Mouse (Mus musculus) liver, embryonic 11.5 days (tissue): ENCODE measurements around the gene Mad1l1. TPM values are rescaled to one million over a fixed set of nuclear protein-coding genes. Genes with fewer than 3 reads are reported as not detected.

Experiments used
- ATAC-seq: fragments of 200-750 bp; cut with Nextera tagmentation; replicated peaks from 2 replicates; pipeline ENCODE4 v1.8.0; 2017; ENCODE audit warnings: moderate number of reproducible peaks, mild to moderate bottlenecking, moderate TSS enrichment, moderate library complexity; ENCODE audit not compliant: low FRiP score
- DNase-seq: peaks from one replicate; pipeline ENCODE4 v3.0.0-alpha.2; 2017; ENCODE audit warnings: low spot score
- H3K27ac ChIP-seq: fragments of 300-500 bp; sonication (generic); 2 replicates; pipeline ENCODE4 v1.5.1; 2014; ENCODE audit warnings: mild to moderate bottlenecking, low read depth, low read length, control low read depth
- H3K27me3 ChIP-seq: fragments of 300-500 bp; sonication (generic); replicated peaks from 2 replicates; pipeline ENCODE4 v1.6.1; 2014; ENCODE audit warnings: low read length, mixed read lengths; ENCODE audit not compliant: control insufficient read depth, insufficient read depth
- H3K36me3 ChIP-seq: fragments of 300-500 bp; sonication (generic); 2 replicates; pipeline ENCODE4 v1.6.1; 2014; ENCODE audit warnings: mild to moderate bottlenecking, low read length, moderate library complexity, mixed read lengths; ENCODE audit not compliant: control insufficient read depth, insufficient read depth
- H3K4me1 ChIP-seq: fragments of 300-500 bp; sonication (generic); replicated peaks from 2 replicates; pipeline ENCODE4 v1.6.1; 2014; ENCODE audit warnings: low read length, mixed read lengths; ENCODE audit not compliant: control insufficient read depth, insufficient read depth
- H3K4me2 ChIP-seq: fragments of 300-500 bp; sonication (generic); 2 replicates; pipeline ENCODE4 v1.6.1; 2014; ENCODE audit warnings: mild to moderate bottlenecking, control low read depth, moderate library complexity
- H3K4me3 ChIP-seq: fragments of 300-500 bp; sonication (generic); 2 replicates; pipeline ENCODE4 v1.5.1; 2014; ENCODE audit warnings: low read depth, low read length, control low read depth
- H3K9ac ChIP-seq: fragments of 300-500 bp; sonication (generic); 2 replicates; pipeline ENCODE4 v1.6.1; 2014; ENCODE audit warnings: low read depth, low read length, control low read depth
- H3K9me3 ChIP-seq: fragments of 300-500 bp; sonication (generic); 2 replicates; pipeline ENCODE4 v1.6.1; 2016; ENCODE audit warnings: low read length, inconsistent platforms, mixed read lengths; ENCODE audit not compliant: control insufficient read depth
- WGBS: fragments of 180-500 bp; shearing (Covaris S2); extraction: QIAGEN DNeasy Blood & Tissue Kit; methylation state at CpG from one replicate; pipeline ENCODE4 v1.1.7; 2014; 5-methylcytosine and 5-hydroxymethylcytosine counted together
- polyA plus RNA-seq: library from polyadenylated mRNA; unstranded; fragments of >200 nt; fragmentation: Nextera tagmentation; extraction: Ambion mirVana; gene quantifications from 2 replicates; pipeline ENCODE4 v1.2.1, GENCODE M21; 2014

The Mad1l1 gene
- polyA plus RNA-seq, 1 experiment from 2014 or later: 43.0 TPM

- no peak overlapping the region for H3K9ac ChIP-seq
- no peak overlapping the region for H3K4me2 ChIP-seq
- H3K4me1 ChIP-seq: no peaks in the 10 kb centered on the region
- H3K27me3 ChIP-seq: no peaks in the 10 kb centered on the region
- no peak for DNase-seq
- WGBS: 86% methylated on average over 9 of the region's 9 CpGs
- ATAC-seq: no peak
- peaks cover 16% of the 10 kb centered on the region; the same call in 1 of the 2 replicates for H3K36me3 ChIP-seq
- no peaks in the 10 kb centered on the region for H3K9me3 ChIP-seq
- no peak overlapping the region for H3K4me3 ChIP-seq
- H3K27ac ChIP-seq: no peak overlapping the region
Measured at GRCm38 (mm10) chr5:140280205-140280604, 41.1 kb downstream of the Mad1l1 start.

- no peak for ATAC-seq
- H3K9me3 ChIP-seq: no peaks in the 10 kb centered on the region
- WGBS: 86% methylated on average over 6 of the region's 6 CpGs
Measured at GRCm38 (mm10) chr5:140276779-140277178, 44.6 kb downstream of the Mad1l1 start.

GRCm38 (mm10) chr5:140270976-140271685 is 50.2 kb downstream of the Mad1l1 start:
- no peaks in the 10 kb centered on the region for H3K4me1 ChIP-seq
- DNase-seq (no peak), ATAC-seq (no peak)
- H3K9me3 ChIP-seq: no peaks in the 10 kb centered on the region
- no peaks in the 10 kb centered on the region for H3K27me3 ChIP-seq
- H3K4me2 ChIP-seq: no peak overlapping the region
- no peak overlapping the region for H3K4me3 ChIP-seq
- H3K36me3 ChIP-seq: no peaks in the 10 kb centered on the region; the same call in 1 of the 2 replicates
- 84% methylated on average over 5 of the region's 5 CpGs for WGBS
- no peak overlapping the region for H3K9ac ChIP-seq
- no peak overlapping the region for H3K27ac ChIP-seq

More at GRCm38 (mm10) chr5:140276779-140277178, 44.6 kb downstream of the Mad1l1 start:
- H3K4me2 ChIP-seq: no peak overlapping the region
- H3K36me3 ChIP-seq: peaks cover 5% of the 10 kb centered on the region; the same call in 1 of the 2 replicates
- H3K9ac ChIP-seq: no peak overlapping the region
- H3K27me3 ChIP-seq: no peaks in the 10 kb centered on the region
- no peak for DNase-seq
- H3K4me3 ChIP-seq: no peak overlapping the region
- no peak overlapping the region for H3K27ac ChIP-seq
- no peaks in the 10 kb centered on the region for H3K4me1 ChIP-seq

- Histone ChIP-seq H3K36me3 (no peaks in the 10 kb centered on the region; the same call in 1 of the 2 replicates), H3K9ac (no peak overlapping the region), H3K27me3 (no peaks in the 10 kb centered on the region), H3K4me3 (no peak overlapping the region), H3K4me2 (no peak overlapping the region), H3K9me3 (no peaks in the 10 kb centered on the region), H3K27ac (no peak overlapping the region), H3K4me1 (no peaks in the 10 kb centered on the region)
- ATAC-seq (no peak), DNase-seq (no peak)
- WGBS: 83% methylated on average over 4 of the region's 4 CpGs
Measured at GRCm38 (mm10) chr5:140268396-140268795, 53.0 kb downstream of the Mad1l1 start.

- no peaks in the 10 kb centered on the region for H3K27me3 ChIP-seq
Measured at GRCm38 (mm10) chr5:140267061-140267460, 54.3 kb downstream of the Mad1l1 start.

GRCm38 (mm10) chr5:140264825-140265575 is 56.4 kb downstream of the Mad1l1 start:
- Histone ChIP-seq H3K9me3 (no peaks in the 10 kb centered on the region), H3K36me3 (no peaks in the 10 kb centered on the region), H3K9ac (no peak overlapping the region), H3K4me2 (no peak overlapping the region), H3K4me1 (no peaks in the 10 kb centered on the region), H3K4me3 (no peak overlapping the region), H3K27me3 (no peaks in the 10 kb centered on the region), H3K27ac (no peak overlapping the region)
- 67% methylated on average over 5 of the region's 5 CpGs for WGBS
- ATAC-seq (no peak), DNase-seq (no peak)

More at GRCm38 (mm10) chr5:140267061-140267460, 54.3 kb downstream of the Mad1l1 start:
- no peak overlapping the region for H3K4me2 ChIP-seq
- no peak overlapping the region for H3K27ac ChIP-seq
- no peak overlapping the region for H3K9ac ChIP-seq
- no peak for ATAC-seq
- no peak overlapping the region for H3K4me3 ChIP-seq
- 37% methylated on average over 2 of the region's 2 CpGs for WGBS
- H3K4me1 ChIP-seq: no peaks in the 10 kb centered on the region
- no peaks in the 10 kb centered on the region; the same call in 1 of the 2 replicates for H3K36me3 ChIP-seq
- H3K9me3 ChIP-seq: no peaks in the 10 kb centered on the region
- DNase-seq: no peak

GRCm38 (mm10) chr5:140263754-140264749 is 57.3 kb downstream of the Mad1l1 start:
- H3K27ac ChIP-seq: no peak overlapping the region
- DNase-seq: no peak
- peaks cover 2% of the 10 kb centered on the region; the same call in 1 of the 2 replicates for H3K36me3 ChIP-seq
- no peak for ATAC-seq
- no peaks in the 10 kb centered on the region for H3K4me1 ChIP-seq
- WGBS: 85% methylated on average over 30 of the region's 30 CpGs
- H3K9me3 ChIP-seq: no peaks in the 10 kb centered on the region
- no peak overlapping the region for H3K4me3 ChIP-seq
- H3K27me3 ChIP-seq: no peaks in the 10 kb centered on the region
- H3K9ac ChIP-seq: no peak overlapping the region
- H3K4me2 ChIP-seq: no peak overlapping the region

- Histone ChIP-seq H3K9me3 (no peaks in the 10 kb centered on the region), H3K27ac (no peak overlapping the region), H3K27me3 (no peaks in the 10 kb centered on the region), H3K36me3 (peaks cover 2% of the 10 kb centered on the region; the same call in 1 of the 2 replicates), H3K4me1 (no peaks in the 10 kb centered on the region), H3K9ac (no peak overlapping the region), H3K4me2 (no peak overlapping the region), H3K4me3 (no peak overlapping the region)
- DNase-seq (no peak), ATAC-seq (no peak)
- WGBS: 84% methylated on average over 3 of the region's 3 CpGs
Measured at GRCm38 (mm10) chr5:140262401-140262800, 59.0 kb downstream of the Mad1l1 start.
